Comparison of ENCODE assay signal across 16 mouse cellular contexts in genomic region chr4:120819296-120819695, GRCm38 (mm10).
"Had no signal": no experiment of that assay in that cellular context is flagged by ENCODE, and none has a peak within 500 bp of the region (broad histone marks: within the 10 kb centered on the region; RNA-seq: fewer than 3 reads in every experiment).

No protein-coding gene starts in this region.

- H3K27me3 ChIP-seq: limb, embryonic 12.5 days; liver, embryonic 13.5 days; megakaryocyte, embryonic 14.5 days; midbrain, embryonic 15.5 days; neural tube, embryonic 13.5 days had no signal

- DNase-seq: kidney, adult 8-10 months; kidney, postnatal 36 days; layer of hippocampus, adult 9-11 months; layer of hippocampus, postnatal 36 days; liver; liver, embryonic 13.5 days; lung, postnatal 36 days; right cerebral cortex, adult 18-20 months; right cerebral cortex, postnatal 25 days; thymus, postnatal 4 days had no signal

- H3K4me3 ChIP-seq: limb, embryonic 12.5 days; liver, embryonic 13.5 days; megakaryocyte, embryonic 14.5 days; midbrain, embryonic 15.5 days; neural tube, embryonic 13.5 days had no signal

- H3K9ac ChIP-seq: limb, embryonic 12.5 days; liver, embryonic 13.5 days; midbrain, embryonic 15.5 days; neural tube, embryonic 13.5 days had no signal

- ATAC-seq: intestine, embryonic 16.5 days; midbrain, embryonic 15.5 days had no signal

- H3K4me2 ChIP-seq: limb, embryonic 12.5 days; liver, embryonic 13.5 days; midbrain, embryonic 11.5 days; midbrain, embryonic 15.5 days; neural tube, embryonic 13.5 days had no signal

- H3K9me3 ChIP-seq: limb, embryonic 12.5 days; liver, embryonic 13.5 days; megakaryocyte, embryonic 14.5 days; midbrain, embryonic 15.5 days; neural tube, embryonic 13.5 days had no signal

- H3K27ac ChIP-seq: limb, embryonic 12.5 days; liver, embryonic 13.5 days; midbrain, embryonic 15.5 days; neural tube, embryonic 13.5 days had no signal

- H3K36me3 ChIP-seq: liver, embryonic 13.5 days; midbrain, embryonic 15.5 days; neural tube, embryonic 13.5 days had no signal
